Mouse (Mus musculus) limb, embryonic 14.5 days (tissue): Measurements from ENCODE around the gene Rasgrp1. TPM values are rescaled to one million over a fixed set of nuclear protein-coding genes. Genes with fewer than 3 reads are reported as not detected.

ENCODE experiments used
- ATAC-seq: fragments of 200-750 bp; cut with Nextera tagmentation; 2 replicates; pipeline ENCODE4 v1.8.0; 2017; ENCODE audit warnings: low read depth, moderate number of reproducible peaks, moderate TSS enrichment; ENCODE audit not compliant: low FRiP score
- DNase-seq: peaks from one replicate; pipeline ENCODE4 v3.0.0-alpha.2; 2015; ENCODE audit warnings: low spot score
- H3K27ac ChIP-seq: fragments of 300-500 bp; sonication (generic); replicated peaks from 2 replicates; pipeline ENCODE4 v1.5.1; 2014; ENCODE audit warnings: low read depth, mild to moderate bottlenecking, low read length, moderate library complexity, mixed read lengths
- H3K27me3 ChIP-seq: fragments of 300-500 bp; sonication (generic); 2 replicates; pipeline ENCODE4 v1.6.1; 2014; ENCODE audit warnings: low read length, mixed read lengths; ENCODE audit not compliant: control insufficient read depth, insufficient read depth
- H3K36me3 ChIP-seq: fragments of 300-500 bp; sonication (generic); 2 replicates; pipeline ENCODE4 v1.6.1; 2014; ENCODE audit warnings: mild to moderate bottlenecking, low read length, moderate library complexity, mixed read lengths; ENCODE audit not compliant: control insufficient read depth, insufficient read depth
- H3K4me1 ChIP-seq: fragments of 300-500 bp; sonication (generic); 2 replicates; pipeline ENCODE4 v1.6.1; 2014; ENCODE audit warnings: antibody characterized with exemption, low read length, mixed read lengths; ENCODE audit not compliant: control insufficient read depth, insufficient read depth
- H3K4me2 ChIP-seq: fragments of 300-500 bp; sonication (generic); replicated peaks from 2 replicates; pipeline ENCODE4 v1.6.1; 2014; ENCODE audit warnings: low read depth, mild to moderate bottlenecking, low read length, moderate library complexity; ENCODE audit not compliant: severe bottlenecking
- H3K4me3 ChIP-seq: fragments of 300-500 bp; sonication (generic); replicated peaks from 2 replicates; pipeline ENCODE4 v1.5.1; 2014; ENCODE audit warnings: low read length
- H3K9ac ChIP-seq: fragments of 300-500 bp; sonication (generic); 2 replicates; pipeline ENCODE4 v1.6.1; 2014; ENCODE audit warnings: mild to moderate bottlenecking, low read depth, low read length, moderate library complexity; ENCODE audit not compliant: severe bottlenecking
- H3K9me3 ChIP-seq: fragments of 300-500 bp; sonication (generic); 2 replicates; pipeline ENCODE4 v1.6.1; 2016; ENCODE audit warnings: low read length; ENCODE audit not compliant: control insufficient read depth
- POLR2A ChIP-seq: fragments of 200-500 bp; IDR thresholded peaks from 2 replicates; pipeline ENCODE4 v1.8.0; 2012; ENCODE audit warnings: inconsistent platforms, mild to moderate bottlenecking, moderate library complexity, borderline replicate concordance; ENCODE audit not compliant: insufficient read depth, insufficient read length; ENCODE audit errors: extremely low read depth
- WGBS: fragments of 180-500 bp; shearing (Covaris S2); extraction: QIAGEN DNeasy Blood & Tissue Kit; methylation state at CpG from one replicate; pipeline ENCODE4 v1.1.7; 2014; 5-methylcytosine and 5-hydroxymethylcytosine counted together
- polyA plus RNA-seq, 2 experiments: library from polyadenylated mRNA; depleted of rRNA in 1 of 2; stranded (reverse) in 1 of 2; unstranded in 1 of 2; fragments of >200 nt; fragmentation: Nextera tagmentation in 1 of 2; extraction: Ambion mirVana in 1 of 2; gene quantifications; 2 replicates each; pipeline versions ENCODE4 v1.2.1 to v1.2.3; 2012 to 2014

Rasgrp1 gene
- polyA plus RNA-seq, 2 experiments = 0.45 to 0.52 TPM

DNA sequence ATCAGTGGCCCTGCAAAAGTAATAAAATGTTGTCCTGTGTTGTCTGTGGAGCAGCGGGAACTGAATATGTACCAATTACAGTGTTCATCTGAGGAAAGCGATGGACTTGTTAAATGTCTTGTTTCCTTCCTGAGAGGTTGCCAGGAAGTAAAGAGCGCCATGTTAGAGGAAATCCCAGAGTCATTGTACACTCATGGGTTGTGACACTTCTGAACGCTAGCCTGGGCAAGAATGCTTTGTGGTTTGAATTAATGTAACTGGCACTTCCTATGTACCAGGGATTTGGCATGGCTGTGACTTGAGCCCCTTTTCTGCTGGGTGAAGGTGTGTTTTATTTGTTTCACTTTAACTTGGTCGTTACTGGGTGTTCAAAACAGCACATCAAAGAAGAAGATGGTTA, 80.6 kb downstream of the Rasgrp1 start:
- ATAC-seq = no peak
- Histone ChIP-seq H3K4me3 (no peak overlapping the region), H3K36me3 (peaks cover 43% of the 10 kb centered on the region), H3K27me3 (no peaks in the 10 kb centered on the region), H3K27ac (no peak overlapping the region), H3K9me3 (no peaks in the 10 kb centered on the region), H3K4me1 (no peaks in the 10 kb centered on the region), H3K4me2 (no peak overlapping the region), H3K9ac (no peak overlapping the region)
- TF ChIP-seq POLR2A = no peak
- no peak for DNase-seq
- WGBS = 89% methylated on average over 5 of the region's 5 CpGs

- TF ChIP-seq POLR2A = no peak
- peaks cover 23% of the 10 kb centered on the region for H3K36me3 ChIP-seq
Measured at GRCm38 (mm10) chr2:117257617-117258016, 85.2 kb downstream of the Rasgrp1 start.

GRCm38 (mm10) chr2:117255415-117255814, 87.4 kb downstream of the Rasgrp1 start:
- Histone ChIP-seq H3K9ac (no peak overlapping the region), H3K4me3 (no peak overlapping the region), H3K4me1 (peaks cover under 1% of the 10 kb centered on the region; the same call in 1 of the 2 replicates), H3K27ac (no peak overlapping the region), H3K9me3 (no peaks in the 10 kb centered on the region), H3K27me3 (no peaks in the 10 kb centered on the region), H3K4me2 (no peak overlapping the region), H3K36me3 (peaks cover 11% of the 10 kb centered on the region; the same call in 1 of the 2 replicates)
- no peak for ATAC-seq
- DNase-seq = no peak
- 89% methylated on average over 2 of the region's 2 CpGs for WGBS
- TF ChIP-seq POLR2A = no peak

More at GRCm38 (mm10) chr2:117257617-117258016, 85.2 kb downstream of the Rasgrp1 start:
- Histone ChIP-seq H3K4me2 (no peak overlapping the region), H3K4me1 (no peaks in the 10 kb centered on the region), H3K27me3 (no peaks in the 10 kb centered on the region), H3K9me3 (no peaks in the 10 kb centered on the region), H3K4me3 (no peak overlapping the region), H3K9ac (no peak overlapping the region), H3K27ac (no peak overlapping the region)
- DNase-seq = no peak
- no peak for ATAC-seq
- 73% methylated on average over 1 of the region's 1 CpGs for WGBS

DNA sequence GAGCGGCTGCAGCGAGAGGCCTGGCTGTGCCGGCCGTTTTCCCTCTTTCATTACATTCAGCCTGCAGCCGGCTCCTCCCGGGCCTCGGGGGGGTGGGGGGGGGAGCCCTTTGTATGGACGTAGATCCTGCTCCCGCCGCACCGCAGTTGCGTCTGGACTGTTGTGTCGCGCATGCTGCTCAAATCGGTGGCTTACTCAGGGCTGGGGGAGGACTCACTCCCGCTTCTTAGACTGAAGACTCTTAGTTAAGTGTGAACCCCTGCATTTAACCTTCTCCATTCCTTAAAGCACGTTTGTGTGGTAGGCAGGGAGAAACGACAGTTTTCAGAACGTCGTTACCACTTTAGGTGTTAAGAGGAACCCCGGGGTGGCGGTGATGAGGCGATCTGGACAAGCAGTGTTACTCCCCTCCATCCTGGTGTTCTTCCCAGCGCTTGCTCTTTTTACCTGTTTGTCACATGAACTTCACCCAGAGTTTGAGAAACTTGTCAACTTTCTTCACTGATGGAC, 92.7 kb downstream of the Rasgrp1 start:
- WGBS = under 1% methylated on average over 16 of the region's 24 CpGs
- H3K9me3 ChIP-seq = no peaks in the 10 kb centered on the region

GRCm38 (mm10) chr2:117249255-117250000, 93.4 kb downstream of the Rasgrp1 start, which contains the start of gene Fam98b:
TSS of gene Fam98b (plus strand) at chr2:117249739.
- Histone ChIP-seq H3K27me3 (no peaks in the 10 kb centered on the region), H3K4me1 (peaks cover 2% of the 10 kb centered on the region; the same call in 1 of the 2 replicates), H3K9ac (peak within 1 kb of the TSS; percentile 93), H3K36me3 (no peaks in the 10 kb centered on the region), H3K4me3 (peak within 1 kb of the TSS; percentile 83), H3K9me3 (no peaks in the 10 kb centered on the region), H3K27ac (peak within 1 kb of the TSS; percentile 89), H3K4me2 (peak within 1 kb of the TSS; percentile 65)
- TF ChIP-seq POLR2A = peak; percentile 43; the same call in 1 of the 2 replicates
- ATAC-seq (peak; percentile 95), DNase-seq (peak; percentile 93)
- WGBS = under 1% methylated on average over 24 of the region's 33 CpGs

More for the DNA sequence above, 92.7 kb downstream of the Rasgrp1 start:
- H3K27ac ChIP-seq = peak overlapping the region; percentile 89
- peak overlapping the region; percentile 83 for H3K4me3 ChIP-seq
- DNase-seq = peak; percentile 29
- H3K9ac ChIP-seq = peak overlapping the region; percentile 93
- ATAC-seq = peak; percentile 53
- H3K36me3 ChIP-seq = no peaks in the 10 kb centered on the region
- peaks cover 2% of the 10 kb centered on the region; the same call in 1 of the 2 replicates for H3K4me1 ChIP-seq
- no peaks in the 10 kb centered on the region for H3K27me3 ChIP-seq
- peak overlapping the region; percentile 65 for H3K4me2 ChIP-seq
- TF ChIP-seq POLR2A = no peak
